Mouse (Mus musculus): ENCODE data around the gene Laptm4a. TPM values are rescaled to one million over a fixed set of nuclear protein-coding genes. Genes with fewer than 3 reads are reported as not detected.

The Laptm4a gene
- polyA plus RNA-seq (2012) = 0.72 and 1.2 TPM in 2 replicates

DNA sequence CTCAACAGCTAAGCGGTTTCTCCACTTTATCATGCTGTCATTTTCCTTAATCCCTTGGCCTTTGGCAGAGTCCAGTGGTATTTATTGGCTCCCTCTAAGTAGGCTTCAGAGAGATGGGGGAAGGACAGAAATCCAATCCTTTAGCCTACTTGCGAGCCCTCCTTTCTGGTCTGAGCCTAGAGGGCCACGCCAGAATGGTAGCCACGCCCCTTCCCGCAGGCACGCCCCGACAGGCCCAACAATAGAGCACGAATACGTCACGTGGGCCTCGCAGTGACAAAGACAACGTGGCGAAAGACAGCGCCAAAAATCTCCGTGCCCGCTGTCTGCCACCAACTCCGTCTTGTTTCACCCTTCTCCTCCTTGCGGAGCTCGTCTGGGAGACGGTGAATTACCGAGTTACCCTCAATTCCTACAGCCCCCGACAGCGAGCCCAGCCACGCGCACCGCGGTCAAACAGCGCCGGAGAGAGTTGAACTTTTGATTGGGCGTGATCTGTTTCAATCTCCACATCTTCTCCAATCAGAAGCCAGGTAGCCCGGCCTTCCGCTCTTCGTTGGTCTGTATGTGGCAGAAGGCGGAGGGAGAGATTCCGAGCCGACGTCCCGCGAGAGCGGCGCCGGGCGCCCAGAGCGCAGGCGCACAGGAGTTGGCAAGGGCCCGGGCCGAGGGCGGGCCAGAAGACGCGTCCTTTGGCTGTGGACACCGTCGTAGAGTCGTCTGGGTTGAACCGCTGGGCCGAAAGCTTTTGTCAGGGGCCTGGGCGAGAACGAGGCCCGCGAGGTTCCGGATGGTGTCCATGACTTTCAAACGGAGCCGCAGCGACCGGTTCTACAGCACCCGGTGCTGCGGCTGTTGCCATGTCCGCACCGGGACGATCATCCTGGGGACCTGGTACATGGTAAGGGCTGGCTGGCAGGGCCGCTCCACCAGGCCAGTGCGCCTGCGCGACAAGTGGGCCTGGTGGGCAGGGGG lies at the start of gene Laptm4a:
TSS of gene Laptm4a (plus strand) at position 271 of the 975 bp plus-strand sequence.
- Histone ChIP-seq H3K9me3 (ENCODE audit: control insufficient read depth, low read length) (no peaks in the 10 kb centered on the region), H3K4me3 (replicated peaks) (peak within 1 kb of the TSS; percentile 97), H3K36me3 (ENCODE audit: control insufficient read depth) (peaks cover 27% of the 10 kb centered on the region), H3K4me1 (ENCODE audit: control insufficient read depth) (peaks cover 38% of the 10 kb centered on the region), H3K27me3 (ENCODE audit: control insufficient read depth) (no peaks in the 10 kb centered on the region)
- TF ChIP-seq GATA1 (IDR thresholded peaks at IDR 0.05; ENCODE audit: low read length) (peak; percentile 30; the same call in 1 of the 2 replicates), TAL1 (IDR thresholded peaks at IDR 0.05; ENCODE audit: low read length) (no peak)

DNA sequence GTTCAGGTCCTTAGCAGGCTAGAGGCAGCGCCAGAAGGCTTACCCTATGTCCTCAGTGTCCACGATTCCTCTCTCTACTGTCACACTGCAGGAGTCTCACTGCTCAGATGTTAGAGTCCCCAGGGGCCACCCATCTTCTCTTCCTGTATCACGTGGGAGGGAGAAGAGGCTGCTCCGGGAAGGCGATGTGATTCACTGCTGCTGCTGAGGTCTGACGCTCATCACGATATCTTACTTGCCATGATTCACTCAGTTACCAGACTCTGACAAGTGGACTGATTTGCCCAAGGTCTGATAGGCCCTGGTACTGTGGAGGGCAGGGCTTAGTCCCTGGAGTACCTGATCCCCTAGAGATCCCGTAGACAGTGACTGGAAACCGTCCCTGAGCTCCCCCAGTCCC lies 45.9 kb upstream of the Laptm4a start:
- Histone ChIP-seq H3K27me3 (ENCODE audit: control insufficient read depth) (no peaks in the 10 kb centered on the region), H3K36me3 (ENCODE audit: control insufficient read depth) (no peaks in the 10 kb centered on the region), H3K4me1 (ENCODE audit: control insufficient read depth) (no peaks in the 10 kb centered on the region), H3K4me3 (replicated peaks) (no peak overlapping the region), H3K9me3 (ENCODE audit: control insufficient read depth, low read length) (no peaks in the 10 kb centered on the region)
- TF ChIP-seq TAL1 (IDR thresholded peaks at IDR 0.05; ENCODE audit: low read length) (no peak), GATA1 (IDR thresholded peaks at IDR 0.05; ENCODE audit: low read length) (no peak)

DNA sequence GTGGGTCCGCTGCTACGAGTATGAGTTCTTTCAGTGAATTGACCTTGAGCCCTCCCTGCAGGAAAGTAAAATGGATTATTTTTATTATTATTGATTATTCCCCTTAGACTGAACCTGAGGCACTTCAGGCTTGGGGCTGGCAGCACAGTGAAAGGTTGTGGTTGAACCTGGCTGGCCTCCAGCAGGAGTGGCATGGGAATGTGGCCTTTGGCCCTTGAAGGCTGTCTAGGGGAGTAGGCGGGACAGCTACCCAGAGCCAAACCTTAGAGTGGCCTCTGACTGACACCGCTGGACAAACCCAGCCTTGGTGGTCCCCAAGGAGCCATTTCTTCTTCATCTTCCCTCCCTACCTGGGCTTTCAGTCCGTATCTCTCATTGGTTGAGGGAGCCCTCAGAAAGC lies 44.6 kb upstream of the Laptm4a start:
- H3K9me3 ChIP-seq (ENCODE audit: control insufficient read depth, low read length) = no peaks in the 10 kb centered on the region
- no peaks in the 10 kb centered on the region for H3K27me3 ChIP-seq (ENCODE audit: control insufficient read depth)
- TF ChIP-seq GATA1 (IDR thresholded peaks at IDR 0.05; ENCODE audit: low read length) (no peak), TAL1 (IDR thresholded peaks at IDR 0.05; ENCODE audit: low read length) (no peak)
- no peak overlapping the region for H3K4me3 ChIP-seq (replicated peaks)
- H3K36me3 ChIP-seq (ENCODE audit: control insufficient read depth) = no peaks in the 10 kb centered on the region
- H3K4me1 ChIP-seq (ENCODE audit: control insufficient read depth) = no peaks in the 10 kb centered on the region

DNA sequence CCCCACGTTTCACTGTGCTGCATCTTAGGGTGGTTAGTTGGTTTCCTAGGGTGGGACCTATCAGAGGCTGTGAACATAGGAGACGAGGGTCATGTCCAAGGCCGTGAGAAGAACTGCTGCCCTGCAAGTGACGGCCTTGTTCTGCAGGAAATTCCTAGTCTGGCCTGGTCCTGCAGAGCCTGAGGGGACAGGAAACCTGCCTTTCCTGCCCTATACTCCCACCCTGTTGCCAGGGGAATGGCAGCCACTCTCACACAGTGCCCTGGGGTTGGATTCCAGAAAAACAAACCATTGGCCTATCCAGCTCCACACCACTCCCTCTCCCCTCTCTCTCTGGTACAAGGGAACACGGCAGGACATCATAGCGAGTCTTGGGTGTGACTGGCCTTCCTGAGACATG lies 44.1 kb upstream of the Laptm4a start:
- Histone ChIP-seq H3K27me3 (ENCODE audit: control insufficient read depth) (no peaks in the 10 kb centered on the region), H3K4me1 (ENCODE audit: control insufficient read depth) (no peaks in the 10 kb centered on the region), H3K36me3 (ENCODE audit: control insufficient read depth) (no peaks in the 10 kb centered on the region), H3K4me3 (replicated peaks) (no peak overlapping the region), H3K9me3 (ENCODE audit: control insufficient read depth, low read length) (no peaks in the 10 kb centered on the region)
- TF ChIP-seq GATA1 (IDR thresholded peaks at IDR 0.05; ENCODE audit: low read length) (no peak), TAL1 (IDR thresholded peaks at IDR 0.05; ENCODE audit: low read length) (no peak)

DNA sequence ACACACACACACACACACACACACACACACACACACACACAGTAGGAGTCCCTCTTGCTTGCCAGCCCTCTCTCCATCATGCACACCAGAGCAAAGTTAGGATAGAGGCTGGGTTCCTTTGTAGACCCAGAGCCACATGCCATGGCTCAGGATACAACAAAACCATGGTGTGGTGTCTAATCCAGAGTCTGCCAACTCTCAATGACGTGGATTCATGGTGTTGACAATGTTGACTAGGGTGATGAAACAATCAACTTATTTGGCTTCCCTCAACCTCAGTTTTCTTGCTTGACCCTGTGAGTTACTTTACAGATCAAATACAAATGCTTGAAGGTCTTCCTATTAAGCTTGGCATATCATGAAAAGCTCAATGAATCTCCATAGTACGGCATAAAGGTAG lies 42.7 kb upstream of the Laptm4a start:
- Histone ChIP-seq H3K27me3 (ENCODE audit: control insufficient read depth) (no peaks in the 10 kb centered on the region), H3K36me3 (ENCODE audit: control insufficient read depth) (no peaks in the 10 kb centered on the region), H3K9me3 (ENCODE audit: control insufficient read depth, low read length) (no peaks in the 10 kb centered on the region), H3K4me1 (ENCODE audit: control insufficient read depth) (no peaks in the 10 kb centered on the region), H3K4me3 (replicated peaks) (no peak overlapping the region)
- TF ChIP-seq TAL1 (IDR thresholded peaks at IDR 0.05; ENCODE audit: low read length) (no peak), GATA1 (IDR thresholded peaks at IDR 0.05; ENCODE audit: low read length) (no peak)

DNA sequence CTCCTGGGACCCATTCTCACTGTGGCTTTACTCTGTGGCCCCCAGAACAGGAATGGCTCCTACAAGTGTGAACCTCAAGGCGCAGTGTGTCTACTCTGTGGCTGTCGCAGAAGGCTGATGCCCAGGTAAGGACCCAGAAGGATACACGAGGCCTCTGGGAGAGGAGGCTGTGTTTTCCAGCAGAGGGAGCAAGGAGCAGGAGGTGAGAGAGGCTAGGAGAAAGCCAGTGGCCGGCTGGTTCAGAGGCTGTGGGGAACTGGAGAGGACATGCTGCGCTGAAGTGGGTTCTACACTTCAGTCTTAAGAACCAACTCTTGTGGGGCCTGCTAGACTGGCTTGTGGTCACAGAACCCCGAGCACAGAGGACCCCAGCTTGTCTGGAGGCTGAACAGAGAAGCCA lies 42.1 kb upstream of the Laptm4a start:
- Histone ChIP-seq H3K9me3 (ENCODE audit: control insufficient read depth, low read length) (no peaks in the 10 kb centered on the region), H3K36me3 (ENCODE audit: control insufficient read depth) (no peaks in the 10 kb centered on the region), H3K27me3 (ENCODE audit: control insufficient read depth) (no peaks in the 10 kb centered on the region), H3K4me1 (ENCODE audit: control insufficient read depth) (no peaks in the 10 kb centered on the region), H3K4me3 (replicated peaks) (no peak overlapping the region)
- TF ChIP-seq TAL1 (IDR thresholded peaks at IDR 0.05; ENCODE audit: low read length) (no peak), GATA1 (IDR thresholded peaks at IDR 0.05; ENCODE audit: low read length) (no peak)

DNA sequence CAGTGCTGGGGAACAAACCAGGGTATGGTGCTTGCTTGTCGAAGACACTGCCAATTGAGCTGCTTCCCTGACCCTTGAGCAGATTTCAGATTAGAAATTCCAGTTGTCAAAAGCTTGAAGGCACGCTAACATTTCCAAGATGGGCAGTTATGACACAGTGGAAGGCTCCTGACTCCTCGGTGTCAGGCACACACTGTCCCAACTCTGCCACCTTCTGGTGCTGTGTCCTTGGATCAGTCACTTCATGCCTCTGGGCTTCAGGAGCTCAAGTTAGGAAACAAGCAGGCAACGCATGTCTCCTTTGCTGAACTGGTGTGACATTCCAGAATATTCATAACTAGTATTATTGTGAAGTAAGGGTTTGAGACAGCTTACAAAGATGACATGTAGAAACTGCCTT lies 39.7 kb upstream of the Laptm4a start:
- H3K9me3 ChIP-seq (ENCODE audit: control insufficient read depth, low read length) = no peaks in the 10 kb centered on the region
- no peak for TF ChIP-seq GATA1 (IDR thresholded peaks at IDR 0.05; ENCODE audit: low read length)
- no peak for TF ChIP-seq TAL1 (IDR thresholded peaks at IDR 0.05; ENCODE audit: low read length)
- no peak overlapping the region for H3K4me3 ChIP-seq (replicated peaks)
- no peaks in the 10 kb centered on the region for H3K27me3 ChIP-seq (ENCODE audit: control insufficient read depth)
- no peaks in the 10 kb centered on the region for H3K36me3 ChIP-seq (ENCODE audit: control insufficient read depth)
- H3K4me1 ChIP-seq (ENCODE audit: control insufficient read depth) = no peaks in the 10 kb centered on the region

DNA sequence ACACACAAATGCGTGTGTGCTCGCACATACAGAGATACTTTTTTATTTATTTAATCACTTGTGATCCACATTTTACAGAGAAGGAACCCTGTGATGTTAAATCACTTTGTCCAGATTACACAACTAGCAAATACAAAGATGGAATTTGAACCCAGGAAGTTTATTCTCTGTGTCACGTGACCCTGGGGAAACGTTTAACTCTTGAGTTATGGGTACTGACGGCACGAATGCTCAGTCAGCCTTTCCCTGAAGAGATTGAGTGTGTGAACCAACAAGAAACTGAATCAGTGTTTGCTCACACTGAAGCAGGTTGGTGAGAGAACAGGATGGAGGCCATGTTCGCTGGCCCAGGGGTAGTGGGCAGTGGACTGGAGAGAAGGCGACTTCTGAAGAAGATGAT lies 39.1 kb upstream of the Laptm4a start:
- TF ChIP-seq GATA1 (IDR thresholded peaks at IDR 0.05; ENCODE audit: low read length) = no peak
- no peak for TF ChIP-seq TAL1 (IDR thresholded peaks at IDR 0.05; ENCODE audit: low read length)
- H3K27me3 ChIP-seq (ENCODE audit: control insufficient read depth) = no peaks in the 10 kb centered on the region
- no peak overlapping the region for H3K4me3 ChIP-seq (replicated peaks)
- no peaks in the 10 kb centered on the region for H3K36me3 ChIP-seq (ENCODE audit: control insufficient read depth)
- H3K9me3 ChIP-seq (ENCODE audit: control insufficient read depth, low read length) = no peaks in the 10 kb centered on the region
- no peaks in the 10 kb centered on the region for H3K4me1 ChIP-seq (ENCODE audit: control insufficient read depth)

DNA sequence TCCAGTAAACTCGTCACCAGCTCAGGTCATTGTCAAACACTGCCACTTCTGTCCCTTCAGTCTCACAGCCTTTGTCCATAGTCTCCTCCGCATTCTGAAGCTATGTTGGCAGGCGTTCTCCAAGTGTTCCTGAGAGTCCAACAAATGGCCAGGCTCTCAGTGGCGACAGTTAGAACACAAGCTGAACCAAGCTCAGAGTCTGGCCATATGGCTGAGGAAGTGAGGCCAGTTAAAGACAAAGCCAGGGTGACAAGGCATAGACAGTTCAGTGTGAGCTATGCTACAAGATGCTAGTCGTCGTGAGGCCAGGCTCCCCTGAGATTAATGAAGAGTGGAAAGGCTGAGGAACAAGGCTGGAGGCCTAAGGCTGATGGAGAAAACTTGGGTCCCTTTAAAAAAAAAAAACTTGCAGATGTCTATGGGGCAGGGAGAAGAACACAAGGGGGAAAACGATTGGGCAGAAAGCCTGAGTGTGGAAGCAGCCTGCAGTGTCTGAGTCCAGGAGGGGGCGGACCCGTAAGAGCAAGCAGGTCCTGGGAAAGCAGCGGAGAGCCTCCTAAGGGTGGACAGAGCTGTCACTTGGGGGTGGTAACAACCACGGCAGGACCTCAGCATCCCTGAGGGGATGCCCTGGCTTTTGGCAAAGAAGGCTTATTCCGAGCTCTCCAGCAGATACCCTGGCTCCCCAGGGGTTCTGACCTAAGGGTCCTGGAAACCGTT lies 36.9 kb upstream of the Laptm4a start:
- no peaks in the 10 kb centered on the region for H3K36me3 ChIP-seq (ENCODE audit: control insufficient read depth)
- no peak for TF ChIP-seq TAL1 (IDR thresholded peaks at IDR 0.05; ENCODE audit: low read length)
- TF ChIP-seq GATA1 (IDR thresholded peaks at IDR 0.05; ENCODE audit: low read length) = no peak
- no peaks in the 10 kb centered on the region; the same call in 1 of the 2 replicates for H3K4me1 ChIP-seq (ENCODE audit: control insufficient read depth)
- no peak overlapping the region for H3K4me3 ChIP-seq (replicated peaks)
- H3K27me3 ChIP-seq (ENCODE audit: control insufficient read depth) = no peaks in the 10 kb centered on the region
- H3K9me3 ChIP-seq (ENCODE audit: control insufficient read depth, low read length) = no peaks in the 10 kb centered on the region
